Mouse (Mus musculus) heart, adult 18-20 months (tissue): ENCODE results near the gene Brsk1. TPM values are rescaled to one million over a fixed set of nuclear protein-coding genes. Genes with fewer than 3 reads are reported as not detected.

Experiments
- total RNA-seq, 2 experiments: library from RNA; stranded (reverse); gene quantifications; 2 replicates each; pipeline ENCODE4 v1.2.3; 2021

Brsk1 gene
- total RNA-seq, 2 experiments from 2014 or later = 1.1 to 1.2 TPM

Other genes with a start within 250 kb of the Brsk1 start
- 10 to 100 TPM; 33.1 to 40.5 TPM for gene Rdh13, start 245.0 kb upstream of the Brsk1 start, total RNA-seq
- 1 to 10 TPM; 2.1 to 3.4 TPM for gene Eps8l1, start 229.9 kb upstream of the Brsk1 start, total RNA-seq
- 10 to 100 TPM; 54.6 to 62.1 TPM for gene Ppp1r12c, start 188.9 kb upstream of the Brsk1 start, total RNA-seq
- 10 to 100 TPM; 20.9 to 22.2 TPM for gene Tnnt1, start 174.2 kb upstream of the Brsk1 start, total RNA-seq
- over 10,000 TPM; 10,363 to 11,433 TPM for gene Tnni3, start 166.4 kb upstream of the Brsk1 start, total RNA-seq
- 1 to 10 TPM; 2.0 to 2.5 TPM for gene Dnaaf3, start 158.2 kb upstream of the Brsk1 start, total RNA-seq
- gene Syt5, start 143.1 kb upstream of the Brsk1 start, total RNA-seq = 1 to 10 TPM in 1 of 2 experiments, under 1 TPM in 1; 0.36 to 1.3 TPM
- gene Ptprh, start 86.6 kb upstream of the Brsk1 start, total RNA-seq = not detected
- 1 to 10 TPM; 3.8 to 6.5 TPM for gene Tmem86b, start 59.2 kb upstream of the Brsk1 start, total RNA-seq
- 10 to 100 TPM; 69.2 to 70.4 TPM for gene Ppp6r1, start 31.6 kb upstream of the Brsk1 start, total RNA-seq
- 10 to 100 TPM; 33.8 to 38.5 TPM for gene Hspbp1, start 5.5 kb upstream of the Brsk1 start, total RNA-seq
- gene Tmem150b, start 34.6 kb downstream of the Brsk1 start, total RNA-seq = under 1 TPM in 1 of 2 experiments, not detected in 1; 0.10 TPM
- 10 to 100 TPM in 1 of 2 experiments, 1 to 10 TPM in 1; 9.6 to 10.0 TPM for gene Kmt5c, start 49.5 kb downstream of the Brsk1 start, total RNA-seq
- 1 to 10 TPM; 1.4 to 2.3 TPM for gene Cox6b2, start 62.5 kb downstream of the Brsk1 start, total RNA-seq
- gene Fam71e2, start 80.7 kb downstream of the Brsk1 start, total RNA-seq = not detected
- not detected for gene Il11, start 92.3 kb downstream of the Brsk1 start, total RNA-seq
- not detected for gene Tmem190, start 92.3 kb downstream of the Brsk1 start, total RNA-seq
- 1 to 10 TPM; 2.4 to 5.4 TPM for gene Tmem238, start 99.1 kb downstream of the Brsk1 start, total RNA-seq
- gene Rpl28, start 102.3 kb downstream of the Brsk1 start, total RNA-seq = 100 to 1,000 TPM; 468 to 578 TPM
- gene Ube2s, start 122.0 kb downstream of the Brsk1 start, total RNA-seq = 100 to 1,000 TPM in 1 of 2 experiments, 10 to 100 TPM in 1; 93.4 to 105 TPM
- not detected for gene Shisa7, start 154.1 kb downstream of the Brsk1 start, total RNA-seq
- 1 to 10 TPM; 3.5 to 6.3 TPM for gene Isoc2b, start 179.7 kb downstream of the Brsk1 start, total RNA-seq
- gene Isoc2a, start 186.5 kb downstream of the Brsk1 start, total RNA-seq = 10 to 100 TPM; 55.3 to 57.3 TPM
- gene Gm36210, start 215.9 kb downstream of the Brsk1 start, total RNA-seq = not detected
- 1 to 10 TPM; 5.3 to 6.4 TPM for gene Zfp628, start 224.6 kb downstream of the Brsk1 start, total RNA-seq
- gene Nat14, start 231.4 kb downstream of the Brsk1 start, total RNA-seq = 1 to 10 TPM; 4.2 to 6.1 TPM
- gene Ssc5d, start 235.2 kb downstream of the Brsk1 start, total RNA-seq = 1 to 10 TPM; 2.0 to 2.4 TPM